Mouse (Mus musculus): ENCODE measurements around the gene Spata25. TPM values are rescaled to one million over a fixed set of nuclear protein-coding genes. Genes with fewer than 3 reads are reported as not detected.
A peak's percentile ranks its signal among the peaks of the same experiment; 100 is the strongest.

Spata25 gene
- polyA plus RNA-seq, 1 experiment from 2014 or later, result not detected

DNA sequence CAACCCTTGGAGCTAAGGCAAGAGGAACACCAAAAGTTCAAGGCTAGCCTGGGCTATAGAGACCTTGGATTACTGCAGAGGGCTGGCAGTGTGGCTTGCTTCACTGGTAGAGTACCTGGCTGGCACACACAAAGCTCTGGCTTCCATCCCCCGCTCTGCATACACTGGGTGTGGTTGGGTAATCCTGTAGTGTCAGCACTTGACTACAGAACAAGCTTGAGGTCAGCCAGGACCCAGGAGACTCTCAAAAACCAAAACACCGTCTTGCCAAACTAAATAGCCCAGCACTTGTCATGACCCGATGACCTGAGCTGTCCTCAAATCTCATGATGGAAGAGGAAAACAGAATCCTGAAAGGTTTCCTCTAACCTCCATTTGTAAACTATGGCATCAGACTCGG is 37.9 kb downstream of the Spata25 start:
- no peaks in the 10 kb centered on the region for H3K27me3 ChIP-seq (replicated peaks; ENCODE audit: control insufficient read depth, insufficient read depth, low read length)
- no peak for TF ChIP-seq CTCF (IDR thresholded peaks at IDR 0.05; ENCODE audit: low read depth)
- no peak overlapping the region for H3K4me2 ChIP-seq (replicated peaks; ENCODE audit: low read depth)
- peaks cover 48% of the 10 kb centered on the region for H3K36me3 ChIP-seq (ENCODE audit: control insufficient read depth, insufficient read depth)
- H3K4me3 ChIP-seq (ENCODE audit: low read depth, low read length), result no peak overlapping the region
- 56% methylated on average over 4 of the region's 4 CpGs for WGBS
- no peak overlapping the region for H3K9ac ChIP-seq (ENCODE audit: low read depth, low read length)
- no peak overlapping the region for H3K27ac ChIP-seq (ENCODE audit: low read depth, low read length)
- no peaks in the 10 kb centered on the region for H3K9me3 ChIP-seq (ENCODE audit: control insufficient read depth)
- H3K4me1 ChIP-seq (replicated peaks; ENCODE audit: control insufficient read depth, insufficient read depth, low read length), result no peaks in the 10 kb centered on the region
- ATAC-seq, result no peak

DNA sequence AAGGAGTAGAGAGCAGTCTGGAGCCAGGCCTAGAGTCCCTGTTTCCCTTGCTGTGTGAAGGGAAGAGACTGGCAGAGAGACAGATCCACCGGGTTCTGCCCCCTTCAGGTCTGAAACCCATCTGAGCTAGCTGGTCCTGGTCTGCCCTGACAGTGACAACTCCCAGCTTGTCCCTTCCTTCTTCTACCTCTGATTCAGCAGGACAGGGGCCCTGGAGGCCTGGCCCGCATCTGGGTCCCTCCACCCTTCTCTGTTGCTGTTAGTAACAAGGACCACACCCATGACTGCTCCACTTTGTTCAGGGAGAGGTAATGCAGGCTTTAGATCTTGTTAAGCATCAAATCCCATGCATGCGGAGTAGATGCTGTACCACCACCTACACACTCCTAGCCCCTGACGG is 39.9 kb downstream of the Spata25 start:
- no peak overlapping the region for H3K27ac ChIP-seq (ENCODE audit: low read depth, low read length)
- H3K27me3 ChIP-seq (replicated peaks; ENCODE audit: control insufficient read depth, insufficient read depth, low read length), result no peaks in the 10 kb centered on the region
- H3K4me3 ChIP-seq (ENCODE audit: low read depth, low read length), result no peak overlapping the region
- 0 out of 2 replicates have a peak, but pooled peaks cover 6% of the 10 kb centered on the region for H3K4me1 ChIP-seq (replicated peaks; ENCODE audit: control insufficient read depth, insufficient read depth, low read length)
- no peak overlapping the region for H3K4me2 ChIP-seq (replicated peaks; ENCODE audit: low read depth)
- no peak overlapping the region for H3K9ac ChIP-seq (ENCODE audit: low read depth, low read length)
- WGBS, result 60% methylated on average over 4 of the region's 4 CpGs
- H3K9me3 ChIP-seq (ENCODE audit: control insufficient read depth), result no peaks in the 10 kb centered on the region
- no peak for TF ChIP-seq CTCF (IDR thresholded peaks at IDR 0.05; ENCODE audit: low read depth)
- ATAC-seq, result no peak
- H3K36me3 ChIP-seq (ENCODE audit: control insufficient read depth, insufficient read depth), result peaks cover 34% of the 10 kb centered on the region

DNA sequence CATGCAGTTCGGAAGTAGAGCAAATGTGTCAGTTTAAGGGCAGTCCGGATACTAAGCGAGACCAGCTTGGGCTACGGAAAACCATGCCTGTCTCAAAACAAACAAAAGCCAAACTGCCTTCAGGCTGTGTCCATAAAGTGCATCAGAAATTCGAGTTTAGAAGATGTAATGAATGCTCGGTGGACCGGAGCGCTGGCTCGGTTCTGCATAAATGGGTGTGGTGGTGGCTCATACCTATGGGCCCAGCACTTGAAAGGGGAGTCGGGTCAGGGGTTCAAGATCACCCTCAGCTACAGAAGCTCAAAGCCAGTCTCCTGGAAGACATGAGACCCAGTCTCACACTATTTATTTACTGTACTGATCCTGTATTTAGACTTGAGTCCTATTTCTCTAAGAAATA is 40.6 kb downstream of the Spata25 start:
- no peak for ATAC-seq
- no peak overlapping the region; the same call in 1 of the 2 replicates for H3K4me2 ChIP-seq (replicated peaks; ENCODE audit: low read depth)
- no peaks in the 10 kb centered on the region for H3K27me3 ChIP-seq (replicated peaks; ENCODE audit: control insufficient read depth, insufficient read depth, low read length)
- H3K27ac ChIP-seq (ENCODE audit: low read depth, low read length), result no peak overlapping the region
- H3K4me1 ChIP-seq (replicated peaks; ENCODE audit: control insufficient read depth, insufficient read depth, low read length), result 0 out of 2 replicates have a peak, but pooled peaks cover 6% of the 10 kb centered on the region
- 81% methylated on average over 10 of the region's 10 CpGs for WGBS
- no peak overlapping the region for H3K9ac ChIP-seq (ENCODE audit: low read depth, low read length)
- peaks cover 31% of the 10 kb centered on the region for H3K36me3 ChIP-seq (ENCODE audit: control insufficient read depth, insufficient read depth)
- no peak overlapping the region for H3K4me3 ChIP-seq (ENCODE audit: low read depth, low read length)
- no peak for TF ChIP-seq CTCF (IDR thresholded peaks at IDR 0.05; ENCODE audit: low read depth)
- no peaks in the 10 kb centered on the region for H3K9me3 ChIP-seq (ENCODE audit: control insufficient read depth)

DNA sequence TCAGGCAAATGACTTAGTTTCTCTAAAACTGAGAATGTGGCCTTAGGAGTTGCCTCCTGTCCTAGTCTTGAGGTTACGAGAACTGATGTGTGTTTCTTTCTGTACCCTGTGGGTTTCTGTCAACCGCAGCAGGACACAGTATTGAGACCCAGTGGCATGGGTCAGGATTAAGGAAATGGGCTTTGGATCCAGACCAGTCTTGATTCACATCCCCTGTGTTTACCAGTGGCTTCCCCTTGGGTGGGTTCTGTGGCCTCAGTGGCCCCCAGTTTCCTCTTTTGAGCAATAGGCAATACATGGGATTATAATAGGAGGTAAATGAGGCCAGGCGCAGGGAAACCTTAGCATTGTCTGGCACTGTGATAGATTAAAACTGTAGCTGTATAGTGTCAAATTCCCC is 41.3 kb downstream of the Spata25 start:
- H3K4me2 ChIP-seq (replicated peaks; ENCODE audit: low read depth), result peak overlapping the region; percentile 91
- H3K9me3 ChIP-seq (ENCODE audit: control insufficient read depth), result no peaks in the 10 kb centered on the region
- no peak for TF ChIP-seq CTCF (IDR thresholded peaks at IDR 0.05; ENCODE audit: low read depth)
- H3K9ac ChIP-seq (ENCODE audit: low read depth, low read length), result no peak overlapping the region
- peak overlapping the region; percentile 59 for H3K4me3 ChIP-seq (ENCODE audit: low read depth, low read length)
- H3K27ac ChIP-seq (ENCODE audit: low read depth, low read length), result 0 out of 2 replicates have a peak overlapping the region, but pooled peaks have one; percentile 89
- 84% methylated on average over 3 of the region's 3 CpGs for WGBS
- 0 out of 2 replicates have a peak, but pooled peaks cover 6% of the 10 kb centered on the region for H3K4me1 ChIP-seq (replicated peaks; ENCODE audit: control insufficient read depth, insufficient read depth, low read length)
- H3K36me3 ChIP-seq (ENCODE audit: control insufficient read depth, insufficient read depth), result peaks cover 23% of the 10 kb centered on the region
- ATAC-seq, result no peak
- H3K27me3 ChIP-seq (replicated peaks; ENCODE audit: control insufficient read depth, insufficient read depth, low read length), result no peaks in the 10 kb centered on the region

DNA sequence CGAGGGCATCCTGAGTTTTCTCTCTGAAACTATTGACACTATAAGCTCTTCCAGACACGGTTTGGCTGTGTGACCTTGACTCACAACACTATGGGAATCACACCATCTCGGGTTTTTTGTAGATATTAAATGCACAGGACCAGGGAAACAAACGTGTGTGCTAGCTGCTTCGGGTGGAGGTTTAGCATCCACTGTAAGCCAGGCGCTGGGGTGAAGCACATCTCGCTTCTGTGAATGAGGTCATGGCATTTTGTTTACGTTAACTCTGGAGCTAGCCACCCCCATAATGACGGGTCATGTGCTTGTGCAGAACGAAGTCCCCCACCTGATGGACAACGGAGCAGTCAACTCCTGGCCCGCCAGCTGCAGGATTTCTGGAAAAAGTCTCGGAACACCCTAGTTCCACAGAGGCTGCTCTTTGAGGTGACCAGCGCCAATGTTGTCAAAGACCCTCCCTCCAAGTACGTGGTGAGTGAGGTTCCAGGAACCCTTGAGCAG is 41.9 kb downstream of the Spata25 start:
- peak overlapping the region; percentile 59 for H3K4me3 ChIP-seq (ENCODE audit: low read depth, low read length)
- no peak for TF ChIP-seq CTCF (IDR thresholded peaks at IDR 0.05; ENCODE audit: low read depth)
- WGBS, result 14% methylated on average over 15 of the region's 15 CpGs
- H3K9ac ChIP-seq (ENCODE audit: low read depth, low read length), result peak overlapping the region; percentile 83
- peak; percentile 18; the same call in 1 of the 2 replicates for ATAC-seq
- peak overlapping the region; percentile 91 for H3K4me2 ChIP-seq (replicated peaks; ENCODE audit: low read depth)
- H3K9me3 ChIP-seq (ENCODE audit: control insufficient read depth), result no peaks in the 10 kb centered on the region
- H3K36me3 ChIP-seq (ENCODE audit: control insufficient read depth, insufficient read depth), result peaks cover 17% of the 10 kb centered on the region
- no peaks in the 10 kb centered on the region for H3K27me3 ChIP-seq (replicated peaks; ENCODE audit: control insufficient read depth, insufficient read depth, low read length)
- peak overlapping the region; percentile 89 for H3K27ac ChIP-seq (ENCODE audit: low read depth, low read length)
- H3K4me1 ChIP-seq (replicated peaks; ENCODE audit: control insufficient read depth, insufficient read depth, low read length), result 0 out of 2 replicates have a peak, but pooled peaks cover 6% of the 10 kb centered on the region

DNA sequence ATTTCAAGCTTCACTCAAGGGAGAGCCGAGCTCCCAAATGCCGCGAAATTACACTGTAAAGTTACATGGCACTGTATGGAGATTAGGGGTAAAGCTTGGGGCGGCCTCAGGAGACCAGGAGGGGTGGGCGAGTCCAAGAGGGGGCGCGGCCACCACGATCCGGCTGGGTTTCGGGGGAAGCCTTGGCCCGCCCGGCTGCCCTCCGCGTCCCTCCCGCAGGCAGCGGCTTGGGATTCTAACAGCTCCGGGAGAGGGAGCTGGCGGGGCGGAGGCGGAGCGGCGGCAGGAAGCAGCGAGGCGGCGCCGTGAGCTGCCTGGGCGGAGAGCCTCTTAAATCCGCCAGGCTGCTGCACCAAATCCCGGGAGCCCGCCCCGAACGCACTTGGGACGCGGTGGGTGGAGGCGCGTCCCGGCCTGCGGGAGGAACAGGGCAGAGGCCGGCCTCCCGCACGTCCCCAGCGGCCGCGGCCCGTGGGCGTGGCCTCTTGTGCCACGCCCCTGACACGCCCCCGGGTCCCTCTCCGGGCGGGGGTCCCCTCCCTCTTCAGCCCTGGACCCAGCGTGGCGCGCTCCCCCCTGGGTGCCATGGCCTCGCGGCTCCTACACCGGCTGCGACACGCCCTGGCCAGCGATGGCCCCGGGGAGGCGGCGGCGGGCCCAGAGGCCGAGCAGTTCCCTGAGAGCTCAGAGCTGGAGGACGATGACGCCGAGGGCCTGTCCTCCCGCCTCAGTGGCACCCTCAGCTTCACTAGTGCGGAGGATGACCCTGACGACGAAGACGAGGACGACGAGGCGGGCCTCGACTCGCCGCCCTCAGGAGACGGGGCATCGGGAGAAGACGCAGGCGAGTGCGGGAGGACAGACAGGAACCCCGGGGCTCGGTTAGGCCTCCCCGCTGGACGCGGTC is 42.6 kb downstream of the Spata25 start, which contains the start of gene Snx21:
Gene Snx21 (plus strand): TSS at position 343 of the 907 bp plus-strand sequence.
- Histone ChIP-seq H3K4me1 (replicated peaks; ENCODE audit: control insufficient read depth, insufficient read depth, low read length) (0 out of 2 replicates have a peak, but pooled peaks cover 6% of the 10 kb centered on the region), H3K27ac (ENCODE audit: low read depth, low read length) (peak within 1 kb of the TSS; percentile 89), H3K27me3 (replicated peaks; ENCODE audit: control insufficient read depth, insufficient read depth, low read length) (no peaks in the 10 kb centered on the region), H3K9ac (ENCODE audit: low read depth, low read length) (peak within 1 kb of the TSS; percentile 83), H3K36me3 (ENCODE audit: control insufficient read depth, insufficient read depth) (peaks cover 11% of the 10 kb centered on the region), H3K9me3 (ENCODE audit: control insufficient read depth) (no peaks in the 10 kb centered on the region), H3K4me2 (replicated peaks; ENCODE audit: low read depth) (peak within 1 kb of the TSS; percentile 91), H3K4me3 (ENCODE audit: low read depth, low read length) (peak within 1 kb of the TSS; percentile 59)
- peak; percentile 80 for TF ChIP-seq CTCF (IDR thresholded peaks at IDR 0.05; ENCODE audit: low read depth)
- ATAC-seq, result peak; percentile 88
- WGBS, result under 1% methylated on average over 73 of the region's 89 CpGs

All from intestine, postnatal 0 days (tissue).